In the genomic region with DNA sequence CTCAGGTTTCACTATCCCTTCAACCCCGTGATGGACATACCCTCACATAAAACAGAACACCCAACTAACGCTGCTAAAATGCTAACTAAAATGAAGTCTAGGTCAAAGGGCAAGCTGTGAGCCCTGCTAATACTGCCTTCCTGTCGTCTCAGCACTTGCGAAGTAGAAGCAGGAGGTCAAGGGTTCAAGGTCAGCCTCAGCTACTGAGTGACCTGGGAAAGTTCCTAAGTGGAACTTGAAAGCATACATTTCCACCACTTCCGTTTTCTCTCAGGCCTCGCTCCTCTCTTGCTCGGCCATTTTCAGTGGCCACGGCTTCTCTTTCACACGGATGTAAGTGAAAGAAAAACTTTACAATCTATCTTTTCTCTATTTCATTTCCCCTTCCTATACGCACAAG, we compare ENCODE assay signal across 18 mouse cellular contexts. TPM values are rescaled to one million over a fixed set of nuclear protein-coding genes. Genes with fewer than 3 reads are reported as not detected.
DNase-seq lines count a peak whose midpoint lies in the region.
"Had no signal": no experiment of that assay in that cellular context is flagged by ENCODE, and none has a peak within 500 bp of the region (broad histone marks: within the 10 kb centered on the region; RNA-seq: fewer than 3 reads in every experiment).

No protein-coding gene starts in this region.

- DNase-seq in ES-CJ7 (ENCODE audit: low read depth, low spot score) (peak; percentile 95), R1 (ENCODE audit: low read depth, low spot score) (peak; percentile 99)
- peak; percentile 17 for DNase-seq in embryo, embryonic 10.5 days (ENCODE audit: low spot score)
- peak; percentile 13 for DNase-seq in yolk sac, embryonic 10.5 days (ENCODE audit: low spot score)
- DNase-seq in heart, postnatal 14 days: no peak
- no peak for DNase-seq in lung, postnatal 25 days (ENCODE audit: low spot score)
- no peak for DNase-seq in layer of hippocampus, adult 9-10 months (ENCODE audit: low spot score)
- DNase-seq: adrenal gland, adult 2 months; adrenal gland, postnatal 14 days; B cell, adult 2 months; cerebellum, adult 11 months; cerebellum, adult 2 months; cerebellum, adult 9-11 months; cerebellum, postnatal 25 days; gastrocnemius, postnatal 10 days; gastrocnemius, postnatal 36 days; heart, postnatal 10 days; heart, postnatal 4 days had no signal

- intact Hi-C loops in heart, postnatal 14 days (cut with DNase I): no loop called here

RNA-seq across cellular contexts. Expression of gene Nupl2, which starts 43.2 kb away (rescaled TPM):
- total RNA-seq in heart, postnatal 14 days (2021): 1 to 10 TPM; 7.1 to 8.3 TPM

Comparison
In these comparisons a context has a peak if more than half of its experiments do, and no peak if none do; other contexts are left out.
1. DNase-seq: peak in ES-CJ7 (single experiment), R1 (single experiment), embryo, embryonic 10.5 days (single experiment) and yolk sac, embryonic 10.5 days (single experiment); none in heart, postnatal 14 days (0 of 2), lung, postnatal 25 days (single experiment) and layer of hippocampus, adult 9-10 months (single experiment).